In genomic region chr3:108381945-108382875, GRCm38 (mm10) we compare ENCODE assay signal across 7 mouse cellular contexts. TPM values are rescaled to one million over a fixed set of nuclear protein-coding genes. Genes with fewer than 3 reads are reported as not detected.
A peak's percentile ranks its signal among the peaks of the same experiment; 100 is the strongest.
DNase-seq lines count a peak whose midpoint lies in the region; ATAC-seq and TF ChIP-seq lines count a peak whose summit lies in the region.

No protein-coding gene starts in this region.

- no peak for ATAC-seq in lung, embryonic 15.5 days (ENCODE audit: borderline replicate concordance, extremely low read depth, low FRiP score, low TSS enrichment)
- ATAC-seq in heart, embryonic 13.5 days (ENCODE audit: extremely low read depth, insufficient number of reproducible peaks, low FRiP score, low TSS enrichment), result no peak
- no peak for ATAC-seq in hindbrain, postnatal 0 days

- H3K4me3 ChIP-seq in lung, embryonic 15.5 days, result peak overlapping the region; percentile 19
- peak overlapping the region; percentile 77 for H3K4me3 ChIP-seq in heart, embryonic 13.5 days
- H3K4me3 ChIP-seq in megakaryocyte, embryonic 14.5 days (replicated peaks), result peak overlapping the region; percentile 98
- H3K4me3 ChIP-seq in hindbrain, postnatal 0 days (ENCODE audit: low read length), result no peak overlapping the region

- peak overlapping the region; percentile 75 for H3K4me2 ChIP-seq in lung, embryonic 15.5 days
- peak overlapping the region; percentile 81 for H3K4me2 ChIP-seq in heart, embryonic 13.5 days
- H3K4me2 ChIP-seq in hindbrain, postnatal 0 days (ENCODE audit: low read depth, low read length), result no peak overlapping the region

- no peak for DNase-seq in lung, adult 18-20 months
- peak; percentile 81 for DNase-seq in adipocyte (ENCODE audit: low spot score)
- no peak for DNase-seq in left cerebral cortex, adult 11 months (ENCODE audit: low spot score)
- DNase-seq in hindbrain, postnatal 0 days (ENCODE audit: low spot score), result no peak

- no peak for TF ChIP-seq CTCF in hindbrain, postnatal 0 days (IDR thresholded peaks at IDR 0.05; ENCODE audit: low read depth)

- no peaks in the 10 kb centered on the region for H3K9me3 ChIP-seq in lung, embryonic 15.5 days
- H3K9me3 ChIP-seq in heart, embryonic 13.5 days, result no peaks in the 10 kb centered on the region
- no peaks in the 10 kb centered on the region for H3K9me3 ChIP-seq in megakaryocyte, embryonic 14.5 days
- H3K9me3 ChIP-seq in hindbrain, postnatal 0 days (ENCODE audit: low read length), result no peaks in the 10 kb centered on the region

- no peak overlapping the region; the same call in 1 of the 2 replicates for H3K9ac ChIP-seq in lung, embryonic 15.5 days
- peak overlapping the region; percentile 77 for H3K9ac ChIP-seq in heart, embryonic 13.5 days
- H3K9ac ChIP-seq in hindbrain, postnatal 0 days (replicated peaks; ENCODE audit: low read length), result no peak overlapping the region

- no peaks in the 10 kb centered on the region for H3K27me3 ChIP-seq in lung, embryonic 15.5 days
- H3K27me3 ChIP-seq in heart, embryonic 13.5 days (replicated peaks), result no peaks in the 10 kb centered on the region
- H3K27me3 ChIP-seq in megakaryocyte, embryonic 14.5 days (replicated peaks), result no peaks in the 10 kb centered on the region
- no peaks in the 10 kb centered on the region for H3K27me3 ChIP-seq in hindbrain, postnatal 0 days (ENCODE audit: insufficient read depth, low read length)

- peaks cover 49% of the 10 kb centered on the region for H3K4me1 ChIP-seq in lung, embryonic 15.5 days
- peaks cover 55% of the 10 kb centered on the region for H3K4me1 ChIP-seq in heart, embryonic 13.5 days
- peaks cover 83% of the 10 kb centered on the region for H3K4me1 ChIP-seq in megakaryocyte, embryonic 14.5 days
- H3K4me1 ChIP-seq in hindbrain, postnatal 0 days (ENCODE audit: insufficient read depth, low read length), result no peaks in the 10 kb centered on the region

- H3K27ac ChIP-seq in lung, embryonic 15.5 days, result 0 out of 2 replicates have a peak overlapping the region, but pooled peaks have one; percentile 77
- peak overlapping the region; percentile 69; the same call in 1 of the 2 replicates for H3K27ac ChIP-seq in heart, embryonic 13.5 days (replicated peaks)
- H3K27ac ChIP-seq in hindbrain, postnatal 0 days, result no peak overlapping the region

- 58% methylated on average over 14 of the region's 14 CpGs for WGBS in lung, embryonic 15.5 days
- 45% methylated on average over 14 of the region's 14 CpGs for WGBS in heart, embryonic 13.5 days
- WGBS in hindbrain, postnatal 0 days, result 79% methylated on average over 14 of the region's 14 CpGs

- H3K36me3 ChIP-seq in lung, embryonic 15.5 days, result peaks cover 11% of the 10 kb centered on the region
- peaks cover 17% of the 10 kb centered on the region for H3K36me3 ChIP-seq in heart, embryonic 13.5 days
- H3K36me3 ChIP-seq in megakaryocyte, embryonic 14.5 days (replicated peaks; ENCODE audit: low read length), result peaks cover 29% of the 10 kb centered on the region
- H3K36me3 ChIP-seq in hindbrain, postnatal 0 days (ENCODE audit: insufficient read depth, low read length), result no peaks in the 10 kb centered on the region

RNA-seq across cellular contexts. Expression of gene Psrc1, which starts 1.4 kb away (rescaled TPM):
- 79.8 and 81.5 TPM in 2 replicates for polyA plus RNA-seq in lung, embryonic 15.5 days (2015; fragmentation: Nextera tagmentation; extraction: Ambion mirVana)
- 24.4 and 25.4 TPM in 2 replicates for polyA plus RNA-seq in heart, embryonic 13.5 days (2015; fragmentation: Nextera tagmentation; extraction: Ambion mirVana)
- polyA plus RNA-seq in megakaryocyte, embryonic 14.5 days (2012; ENCODE audit: insufficient read depth, low replicate concordance), result 54.5 and 57.7 TPM in 2 replicates
- 11.0 and 15.0 TPM in 2 replicates for total RNA-seq in hindbrain, postnatal 0 days (2014; rRNA removed)
- polyA plus RNA-seq in hindbrain, postnatal 0 days (2015; fragmentation: Nextera tagmentation; extraction: Ambion mirVana), result 8.4 and 11.0 TPM in 2 replicates

RNA-seq across cellular contexts. Expression of gene Mybphl, which starts 17.5 kb away (rescaled TPM):
- polyA plus RNA-seq in lung, embryonic 15.5 days (2015; fragmentation: Nextera tagmentation; extraction: Ambion mirVana), result 2.8 and 9.3 TPM in 2 replicates
- 40.7 and 45.8 TPM in 2 replicates for polyA plus RNA-seq in heart, embryonic 13.5 days (2015; fragmentation: Nextera tagmentation; extraction: Ambion mirVana)
- polyA plus RNA-seq in megakaryocyte, embryonic 14.5 days (2012; ENCODE audit: insufficient read depth, low replicate concordance), result not detected in 2 replicates
- total RNA-seq in hindbrain, postnatal 0 days (2014; rRNA removed), result 0.36 TPM in 1 of 2 replicates, not detected in the other
- polyA plus RNA-seq in hindbrain, postnatal 0 days (2015; fragmentation: Nextera tagmentation; extraction: Ambion mirVana), result 0.11 and 0.19 TPM in 2 replicates

RNA-seq across cellular contexts. Expression of gene Celsr2, which starts 33.1 kb away (rescaled TPM):
- polyA plus RNA-seq in lung, embryonic 15.5 days (2015; fragmentation: Nextera tagmentation; extraction: Ambion mirVana), result 7.5 and 8.5 TPM in 2 replicates
- 2.1 and 3.1 TPM in 2 replicates for polyA plus RNA-seq in heart, embryonic 13.5 days (2015; fragmentation: Nextera tagmentation; extraction: Ambion mirVana)
- polyA plus RNA-seq in megakaryocyte, embryonic 14.5 days (2012; ENCODE audit: insufficient read depth, low replicate concordance), result 7.8 TPM in 2 replicates
- 94.8 and 95.3 TPM in 2 replicates for total RNA-seq in hindbrain, postnatal 0 days (2014; rRNA removed)
- 28.1 and 30.6 TPM in 2 replicates for polyA plus RNA-seq in hindbrain, postnatal 0 days (2015; fragmentation: Nextera tagmentation; extraction: Ambion mirVana)
